Mouse (Mus musculus) kidney, adult 2 months (tissue): ENCODE measurements around the gene Gm21887.
"Not testable (repeated sequence)": the region's sequence is repeated elsewhere in the genome, so short reads cannot be mapped to it uniquely, and the experiment has no call there.

Experiments
- CTCF ChIP-seq: fragments of 200-500 bp; conservative IDR thresholded peaks from 2 replicates; pipeline ENCODE4 v1.5.1; 2011; ENCODE audit warnings: low read depth, mild to moderate bottlenecking, control low read depth, low read length, moderate library complexity, mixed read lengths; ENCODE audit not compliant: insufficient read depth, insufficient read length
- POLR2A ChIP-seq: fragments of 200-500 bp; IDR thresholded peaks from one replicate; pipeline ENCODE4 v1.6.1; 2011; ENCODE audit warnings: low read depth, low read length, control low read depth

- TF ChIP-seq CTCF, POLR2A: not testable (repeated sequence)
Observed at GRCm38 (mm10) chrX:170002510-170003197, 6.8 kb upstream of the Gm21887 start.
